Mouse (Mus musculus) spleen, postnatal 36 days (tissue): ENCODE data around the gene Zfp358.

Source experiments
- DNase-seq, 2 experiments: peaks; one replicate each; pipeline ENCODE4 v3.0.0; 2022; ENCODE audit warnings: low spot score in 2 of 2, mixed read lengths in 1 of 2

Zfp358 gene

GRCm38 (mm10) chr8:3499751-3500150 lies 6.8 kb downstream of the Zfp358 start:
- DNase-seq: no peak

GRCm38 (mm10) chr8:3500235-3501090 lies 7.5 kb downstream of the Zfp358 start, which contains the start of gene Mcoln1:
Mcoln1 (plus strand) TSS chr8:3500457.
- DNase-seq: peak; percentile 98

GRCm38 (mm10) chr8:3502217-3502616 lies 9.3 kb downstream of the Zfp358 start:
- DNase-seq: no peak

GRCm38 (mm10) chr8:3507979-3508754 lies 15.2 kb downstream of the Zfp358 start:
- no peak for DNase-seq

GRCm38 (mm10) chr8:3514681-3515247 lies 21.8 kb downstream of the Zfp358 start:
- DNase-seq: no peak

GRCm38 (mm10) chr8:3515260-3515671 lies 22.3 kb downstream of the Zfp358 start, which contains the start of gene Pnpla6:
Pnpla6 (plus strand) TSS chr8:3515384.
- DNase-seq: peak; percentile 87

GRCm38 (mm10) chr8:3515771-3516417 lies 23.0 kb downstream of the Zfp358 start:
- no peak for DNase-seq

GRCm38 (mm10) chr8:3516450-3517116 lies 23.6 kb downstream of the Zfp358 start:
- peak; percentile 93 to 94 for DNase-seq

GRCm38 (mm10) chr8:3517117-3517495 lies 24.2 kb downstream of the Zfp358 start:
- no peak for DNase-seq

- peak; percentile 63 to 73 for DNase-seq
These were observed 29.2 kb downstream of the Zfp358 start for GRCm38 (mm10) chr8:3522007-3522697.

GRCm38 (mm10) chr8:3530816-3531215 lies 37.9 kb downstream of the Zfp358 start:
- no peak for DNase-seq

GRCm38 (mm10) chr8:3531936-3532335 lies 39.0 kb downstream of the Zfp358 start:
- DNase-seq: no peak

- peak; percentile 21 to 42 for DNase-seq
These were observed 43.3 kb downstream of the Zfp358 start for GRCm38 (mm10) chr8:3536053-3536841.

GRCm38 (mm10) chr8:3536940-3537339 lies 44.0 kb downstream of the Zfp358 start:
- DNase-seq: no peak

- DNase-seq: no peak
These were observed 44.7 kb downstream of the Zfp358 start for GRCm38 (mm10) chr8:3537666-3538065.

GRCm38 (mm10) chr8:3539146-3539545 lies 46.2 kb downstream of the Zfp358 start:
- no peak for DNase-seq

GRCm38 (mm10) chr8:3540076-3540475 lies 47.1 kb downstream of the Zfp358 start:
- DNase-seq: no peak

GRCm38 (mm10) chr8:3546511-3546910 lies 53.6 kb downstream of the Zfp358 start:
- no peak for DNase-seq
